Mouse (Mus musculus): Measurements from ENCODE around the gene Mmel1. TPM values are rescaled to one million over a fixed set of nuclear protein-coding genes. Genes with fewer than 3 reads are reported as not detected.

Gene Mmel1
- polyA plus RNA-seq, 3 experiments from 2014 or later: not detected

GRCm38 (mm10) chr4:154908490-154908889 is 39.1 kb downstream of the Mmel1 start:
- ATAC-seq: no peak

- no peak for ATAC-seq
These were observed 41.5 kb downstream of the Mmel1 start for GRCm38 (mm10) chr4:154910606-154911522.

GRCm38 (mm10) chr4:154911644-154912043 is 42.3 kb downstream of the Mmel1 start:
- ATAC-seq: no peak

- ATAC-seq: no peak
These were observed 44.5 kb downstream of the Mmel1 start for GRCm38 (mm10) chr4:154913845-154914244.

- ATAC-seq: no peak
These were observed 44.9 kb downstream of the Mmel1 start for GRCm38 (mm10) chr4:154914252-154914651.

GRCm38 (mm10) chr4:154914707-154915106 is 45.3 kb downstream of the Mmel1 start:
- ATAC-seq: no peak

- no peak for ATAC-seq
These were observed 45.9 kb downstream of the Mmel1 start for GRCm38 (mm10) chr4:154915286-154915685.

- ATAC-seq: no peak
These were observed 47.3 kb downstream of the Mmel1 start for GRCm38 (mm10) chr4:154916662-154917061.

GRCm38 (mm10) chr4:154922291-154922690 is 52.9 kb downstream of the Mmel1 start:
- no peak for ATAC-seq

- ATAC-seq: no peak
These were observed 53.5 kb downstream of the Mmel1 start for GRCm38 (mm10) chr4:154922931-154923330.

- ATAC-seq: no peak
These were observed 56.0 kb downstream of the Mmel1 start for GRCm38 (mm10) chr4:154925413-154925812.

- no peak for ATAC-seq
These were observed 57.8 kb downstream of the Mmel1 start for GRCm38 (mm10) chr4:154926969-154927898.

- peak; percentile 86 for ATAC-seq
These were observed 58.5 kb downstream of the Mmel1 start for GRCm38 (mm10) chr4:154927899-154928337.

- ATAC-seq: peak; percentile 16
These were observed 59.2 kb downstream of the Mmel1 start, which contains the start of gene Tnfrsf14 for GRCm38 (mm10) chr4:154928395-154929087. TSS of gene Tnfrsf14 (minus strand) at chr4:154928563.

GRCm38 (mm10) chr4:154929088-154929660 is 59.8 kb downstream of the Mmel1 start:
- ATAC-seq: no peak

GRCm38 (mm10) chr4:154933306-154933907 is 64.0 kb downstream of the Mmel1 start:
- no peak for ATAC-seq

GRCm38 (mm10) chr4:154934800-154935199 is 65.4 kb downstream of the Mmel1 start:
- no peak for ATAC-seq

GRCm38 (mm10) chr4:154935788-154936187 is 66.4 kb downstream of the Mmel1 start:
- ATAC-seq: peak; percentile 56

- peak; percentile 86 for ATAC-seq
These were observed 67.3 kb downstream of the Mmel1 start for GRCm38 (mm10) chr4:154936542-154937255.

- no peak for ATAC-seq
These were observed 68.4 kb downstream of the Mmel1 start for GRCm38 (mm10) chr4:154937746-154938145.

- no peak for ATAC-seq
These were observed 70.8 kb downstream of the Mmel1 start for GRCm38 (mm10) chr4:154940156-154940555.

Measured in inflammation-experienced regulatory T-cells, adult 6 months (primary cell).